Comparison of ENCODE assay signal across 7 mouse cellular contexts in genomic region chr3:136670110-136670359, GRCm38 (mm10). TPM values are rescaled to one million over a fixed set of nuclear protein-coding genes. Genes with fewer than 3 reads are reported as not detected.
A peak's percentile ranks its signal among the peaks of the same experiment; 100 is the strongest.
DNase-seq lines count a peak whose midpoint lies in the region; ATAC-seq and TF ChIP-seq lines count a peak whose summit lies in the region.

Gene Ppp3ca, plus strand, starts transcription at chr3:136670124.

- H3K9me3 ChIP-seq in ES-E14 (ENCODE audit: control insufficient read depth, insufficient read depth, low read depth, low read length) = no peaks in the 10 kb centered on the region
- no peaks in the 10 kb centered on the region for H3K9me3 ChIP-seq in forebrain, embryonic 13.5 days (replicated peaks)
- no peaks in the 10 kb centered on the region for H3K9me3 ChIP-seq in hindbrain, embryonic 11.5 days (ENCODE audit: control insufficient read depth, low read length)
- no peaks in the 10 kb centered on the region for H3K9me3 ChIP-seq in liver, embryonic 14.5 days (ENCODE audit: control insufficient read depth, low read length)

- peak within 1 kb of the TSS; percentile 81 to 94 for H3K4me3 ChIP-seq in ES-E14 (ENCODE audit: insufficient read depth in 1 of 2, low read depth in 1 of 2, low read length in 2 of 2, poor library complexity in 1 of 2, severe bottlenecking in 1 of 2)
- H3K4me3 ChIP-seq in forebrain, embryonic 13.5 days = peak within 1 kb of the TSS; percentile 93
- peak within 1 kb of the TSS; percentile 89 for H3K4me3 ChIP-seq in hindbrain, embryonic 11.5 days (ENCODE audit: low read depth, low read length)
- peak within 1 kb of the TSS; percentile 63 to 95 for H3K4me3 ChIP-seq in liver, embryonic 14.5 days (ENCODE audit: insufficient read depth in 1 of 2, low read depth in 2 of 2, low read length in 2 of 2)

- no peak for TF ChIP-seq EP300 in liver, embryonic 14.5 days (IDR thresholded peaks at IDR 0.05; ENCODE audit: low read depth)

- no peak for DNase-seq in ES-E14 (ENCODE audit: low read depth, low spot score)
- no peak for DNase-seq in hindbrain, embryonic 11.5 days (ENCODE audit: low spot score)
- DNase-seq in liver, embryonic 14.5 days (ENCODE audit: low read depth in 3 of 3, low spot score in 3 of 3) = no peak
- DNase-seq in retina, postnatal 1 day = no peak
- no peak for DNase-seq in B cell, adult 2 months

- ATAC-seq in CD4-positive, CD25-positive, alpha-beta regulatory T cell, adult 4 months = peak; percentile 9
- peak; percentile 60 for ATAC-seq in forebrain, embryonic 13.5 days
- no peak; the same call in 1 of the 2 replicates for ATAC-seq in hindbrain, embryonic 11.5 days (ENCODE audit: low FRiP score)
- ATAC-seq in liver, embryonic 14.5 days (ENCODE audit: insufficient read depth) = no peak; the same call in 1 of the 2 replicates

- no peaks in the 10 kb centered on the region; a peak in 1 of 4 replicates for H3K4me1 ChIP-seq in ES-E14 (ENCODE audit: control insufficient read depth in 2 of 2, insufficient read depth in 2 of 2, low read length in 2 of 2, poor library complexity in 1 of 2)
- peaks cover 32% of the 10 kb centered on the region for H3K4me1 ChIP-seq in forebrain, embryonic 13.5 days
- H3K4me1 ChIP-seq in hindbrain, embryonic 11.5 days (replicated peaks; ENCODE audit: control insufficient read depth, insufficient read depth, low read length) = no peaks in the 10 kb centered on the region
- peaks cover 0 to 7% of the 10 kb centered on the region in 2 experiments; a peak in 2 of 4 replicates for H3K4me1 ChIP-seq in liver, embryonic 14.5 days (replicated peaks; ENCODE audit: control insufficient read depth in 2 of 2, insufficient read depth in 2 of 2, low read length in 1 of 2)

- H3K27ac ChIP-seq in ES-E14 (ENCODE audit: insufficient read depth, low read depth, low read length, poor library complexity, severe bottlenecking) = no peak within 1 kb of the TSS; the same call in none of the 2 replicates
- peak within 1 kb of the TSS; percentile 95 for H3K27ac ChIP-seq in forebrain, embryonic 13.5 days
- H3K27ac ChIP-seq in hindbrain, embryonic 11.5 days (ENCODE audit: low read depth, low read length) = peak within 1 kb of the TSS; percentile 90
- H3K27ac ChIP-seq in liver, embryonic 14.5 days = peak within 1 kb of the TSS; percentile 64

- in situ Hi-C loops in ES-E14 (cut with MboI; ENCODE audit: low sequenced_read_pairs in 2 of 2, unreplicated experiment in 2 of 2) = no loop called here

- H3K9ac ChIP-seq in ES-E14 (ENCODE audit: insufficient read depth, low read depth, low read length, poor library complexity, severe bottlenecking) = peak within 1 kb of the TSS; percentile 85
- peak within 1 kb of the TSS; percentile 92 for H3K9ac ChIP-seq in forebrain, embryonic 13.5 days
- peak within 1 kb of the TSS; percentile 88 for H3K9ac ChIP-seq in hindbrain, embryonic 11.5 days (ENCODE audit: low read depth, low read length)
- H3K9ac ChIP-seq in liver, embryonic 14.5 days (replicated peaks) = peak within 1 kb of the TSS; percentile 72

- H3K27me3 ChIP-seq in forebrain, embryonic 13.5 days = no peaks in the 10 kb centered on the region
- H3K27me3 ChIP-seq in hindbrain, embryonic 11.5 days (ENCODE audit: control insufficient read depth, insufficient read depth, low read length) = no peaks in the 10 kb centered on the region
- no peaks in the 10 kb centered on the region for H3K27me3 ChIP-seq in liver, embryonic 14.5 days (ENCODE audit: control insufficient read depth, insufficient read depth, low read length)

- no peak for TF ChIP-seq CTCF in liver, embryonic 14.5 days (IDR thresholded peaks at IDR 0.05; ENCODE audit: low read depth)

- no peaks in the 10 kb centered on the region for H3K36me3 ChIP-seq in ES-E14 (ENCODE audit: control insufficient read depth, insufficient read depth, low read length, poor library complexity, severe bottlenecking)
- H3K36me3 ChIP-seq in forebrain, embryonic 13.5 days (ENCODE audit: poor library complexity, severe bottlenecking) = no peaks in the 10 kb centered on the region
- H3K36me3 ChIP-seq in hindbrain, embryonic 11.5 days (ENCODE audit: control insufficient read depth, insufficient read depth, low read length) = no peaks in the 10 kb centered on the region
- H3K36me3 ChIP-seq in liver, embryonic 14.5 days (replicated peaks; ENCODE audit: control insufficient read depth, insufficient read depth, low read depth) = no peaks in the 10 kb centered on the region

- 0% methylated on average over 5 of the region's 43 CpGs for WGBS in forebrain, embryonic 13.5 days
- 1% methylated on average over 12 of the region's 43 CpGs for WGBS in hindbrain, embryonic 11.5 days
- 1% methylated on average over 31 of the region's 43 CpGs for WGBS in liver, embryonic 14.5 days (ENCODE audit: insufficient replicate concordance)

- peak within 1 kb of the TSS; percentile 77 for H3K4me2 ChIP-seq in forebrain, embryonic 13.5 days
- peak within 1 kb of the TSS; percentile 84 for H3K4me2 ChIP-seq in hindbrain, embryonic 11.5 days (replicated peaks; ENCODE audit: low read depth, low read length)
- peak within 1 kb of the TSS; percentile 82 for H3K4me2 ChIP-seq in liver, embryonic 14.5 days (ENCODE audit: low read depth)

TF ChIP-seq in ES-E14, 5 proteins besides CTCF, POLR2A, EP300 and RAD21:
- TF ChIP-seq CHD2 (IDR thresholded peaks at IDR 0.05; ENCODE audit: low read depth, low read length) (no peak), MAFK (IDR thresholded peaks at IDR 0.05; ENCODE audit: insufficient read depth, low read depth, low read length) (no peak), ZC3H11A (IDR thresholded peaks at IDR 0.05; ENCODE audit: borderline replicate concordance, low read depth, low read length) (no peak), HCFC1 (IDR thresholded peaks at IDR 0.05; ENCODE audit: borderline replicate concordance, insufficient read depth, low read length) (no peak), ZNF384 (IDR thresholded peaks at IDR 0.05; ENCODE audit: low read depth, low read length) (no peak)

RNA-seq across cellular contexts. Expression of gene Ppp3ca, which starts in this region (rescaled TPM):
- polyA plus RNA-seq in CD4-positive, CD25-positive, alpha-beta regulatory T cell, adult 4 months (2017; shearing (Covaris generic)) = 10 to 100 TPM; 17.9 to 31.8 TPM
- total RNA-seq in ES-E14 (2012; rRNA removed) = 21.4 and 25.6 TPM in 2 replicates
- polyA plus RNA-seq in forebrain, embryonic 13.5 days (2015; fragmentation: Nextera tagmentation; extraction: Ambion mirVana) = 82.4 and 82.8 TPM in 2 replicates
- 70.9 and 71.9 TPM in 2 replicates for polyA plus RNA-seq in hindbrain, embryonic 11.5 days (2014; fragmentation: Nextera tagmentation; extraction: Ambion mirVana)
- polyA plus RNA-seq in liver, embryonic 14.5 days (2012; rRNA removed) = 2.8 and 3.9 TPM in 2 replicates
- polyA plus RNA-seq in liver, embryonic 14.5 days (2014; fragmentation: Nextera tagmentation; extraction: Ambion mirVana) = 7.4 and 9.2 TPM in 2 replicates

Comparison
In these comparisons a context has a peak if more than half of its experiments do, and no peak if none do; other contexts are left out.
1. ATAC-seq: peak in CD4-positive, CD25-positive, alpha-beta regulatory T cell, adult 4 months (single experiment) and forebrain, embryonic 13.5 days (single experiment); none in hindbrain, embryonic 11.5 days (single experiment) and liver, embryonic 14.5 days (single experiment).
2. Peak in every context shown above with its lines, with median percentiles within 50 percentile points of each other: H3K4me3 ChIP-seq, H3K9ac ChIP-seq and H3K4me2 ChIP-seq.